Mouse (Mus musculus) CH12F3 (cell line): ENCODE measurements around the gene Scarf2.

Experiments
- in situ Hi-C: fragments of 300-500 bp; cut with MboI; formaldehyde crosslinking; loops from 2 replicates; pipeline ENCODE4 v1.14.3; 2020; ENCODE audit warnings: low sequenced_read_pairs

The Scarf2 gene

DNA sequence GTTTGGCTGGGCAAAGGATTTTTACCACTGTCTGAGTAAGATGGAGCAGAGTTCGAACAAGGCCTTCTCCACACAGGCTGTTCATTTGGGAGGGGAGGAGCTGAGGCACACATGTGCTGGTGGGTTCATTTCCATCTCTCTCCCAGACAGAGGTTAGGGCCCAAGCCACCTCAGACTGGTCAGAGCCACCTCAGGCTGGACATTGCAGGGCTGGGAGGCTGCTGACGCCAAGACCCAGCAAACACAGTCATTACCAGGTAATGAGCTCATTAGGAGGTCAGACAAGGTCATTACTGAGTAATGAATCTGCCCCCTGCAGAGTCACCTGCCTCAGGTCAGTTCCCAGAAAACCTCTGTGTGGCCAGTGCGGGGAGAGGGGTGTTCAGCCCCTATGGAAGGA lies 31.8 kb downstream of the Scarf2 start:
- in situ Hi-C loops = no loop called here

DNA sequence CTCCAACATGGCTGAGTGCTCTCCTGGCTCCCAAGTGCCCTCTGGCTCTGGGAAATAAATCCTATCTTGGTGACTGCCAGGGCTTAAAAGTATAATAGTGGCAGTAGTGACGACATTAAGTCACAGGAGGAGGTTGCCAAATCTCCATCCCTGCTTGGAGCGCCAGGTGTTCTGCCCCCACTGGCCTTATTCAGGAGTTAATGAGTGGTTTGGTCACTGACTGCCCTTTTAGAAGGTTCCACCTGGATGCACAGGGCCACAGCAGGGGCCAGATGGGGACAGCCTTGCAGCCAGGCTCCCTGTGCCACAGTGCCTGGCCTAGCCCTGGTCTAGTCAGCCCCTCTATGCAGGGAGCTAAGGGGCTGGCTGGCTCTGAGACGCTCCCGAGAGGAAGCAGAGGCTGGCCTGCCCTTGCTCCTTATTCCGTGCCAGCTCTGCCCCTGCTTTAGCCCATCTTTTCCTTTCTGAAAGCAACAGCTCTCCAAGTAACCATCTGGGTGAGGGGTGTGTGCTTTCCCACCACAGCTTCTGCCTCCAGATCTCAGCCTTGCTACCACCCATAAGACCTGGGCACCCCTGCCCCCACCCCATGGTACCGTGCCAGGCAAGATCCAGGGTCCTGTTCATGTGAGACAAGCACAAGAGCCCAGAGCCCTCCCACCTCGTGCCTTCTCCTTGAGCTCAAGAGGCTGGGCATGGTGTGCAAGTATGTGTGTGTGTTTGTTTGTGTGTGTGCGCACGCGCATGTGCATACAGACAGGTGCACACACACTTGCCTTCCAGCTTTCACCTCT lies 33.5 kb downstream of the Scarf2 start:
- in situ Hi-C loops = no loop called here

DNA sequence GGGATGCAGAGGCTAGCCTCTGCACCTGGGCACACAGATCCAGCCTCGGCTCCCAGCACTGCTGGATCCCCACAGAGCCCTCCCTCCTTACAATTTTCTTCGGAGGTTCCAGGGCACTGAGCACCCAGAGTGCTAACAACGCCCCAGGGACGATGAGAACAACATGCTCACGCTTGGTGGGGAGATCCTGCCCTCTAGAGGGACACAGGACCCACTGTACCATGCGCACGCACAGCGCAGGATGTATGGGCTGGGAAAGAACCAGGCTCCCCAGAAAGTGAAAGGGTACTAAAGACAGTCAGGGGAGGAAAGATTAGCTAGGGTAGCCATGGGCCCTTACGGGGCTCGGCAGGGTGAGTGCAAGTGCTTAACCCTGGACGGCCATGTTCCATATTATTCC lies 34.7 kb downstream of the Scarf2 start:
- in situ Hi-C loops = no loop called here

DNA sequence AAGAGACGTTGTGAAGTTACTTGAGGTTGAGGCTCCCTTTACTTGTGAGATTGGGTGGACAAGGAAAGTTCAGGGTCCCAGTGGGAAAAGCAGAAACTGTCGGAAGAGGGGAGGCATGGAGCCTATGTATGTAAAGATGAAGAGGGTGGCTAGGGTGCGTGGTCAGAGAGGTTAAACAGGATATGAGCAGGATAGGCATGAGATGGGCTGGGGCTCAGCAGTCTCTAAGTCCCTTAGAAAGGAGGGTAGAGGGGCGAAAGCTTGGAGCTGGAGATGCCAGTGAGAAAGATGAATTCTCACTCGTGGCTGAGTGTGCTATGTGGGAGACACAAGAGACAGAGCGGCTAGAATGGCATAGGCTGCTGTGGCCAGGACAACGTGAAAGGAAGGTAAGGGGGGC lies 35.7 kb downstream of the Scarf2 start, which contains the start of gene B830017H08Rik:
Gene B830017H08Rik, plus strand, starts transcription at position 301 of the 400 bp plus-strand sequence.
- in situ Hi-C loops = no loop called here

DNA sequence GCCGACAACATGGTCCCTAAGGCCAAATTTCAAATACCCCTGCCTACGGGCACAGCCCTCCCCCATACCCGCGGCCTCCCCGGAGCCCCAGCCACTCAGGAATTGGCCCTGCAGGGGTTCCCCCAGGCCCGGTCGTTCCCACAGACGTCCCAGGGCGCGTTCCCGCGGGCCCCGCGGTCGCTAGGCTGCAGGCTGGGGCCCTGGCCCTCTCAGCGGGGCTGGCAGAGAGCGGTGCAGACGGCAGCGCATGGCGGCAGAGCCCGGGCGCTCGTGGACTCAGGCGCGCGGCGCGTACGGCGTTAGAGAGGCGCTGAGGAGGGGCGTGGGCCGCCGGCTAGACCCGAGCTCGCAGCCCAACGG lies 36.2 kb downstream of the Scarf2 start:
- in situ Hi-C loops = no loop called here

DNA sequence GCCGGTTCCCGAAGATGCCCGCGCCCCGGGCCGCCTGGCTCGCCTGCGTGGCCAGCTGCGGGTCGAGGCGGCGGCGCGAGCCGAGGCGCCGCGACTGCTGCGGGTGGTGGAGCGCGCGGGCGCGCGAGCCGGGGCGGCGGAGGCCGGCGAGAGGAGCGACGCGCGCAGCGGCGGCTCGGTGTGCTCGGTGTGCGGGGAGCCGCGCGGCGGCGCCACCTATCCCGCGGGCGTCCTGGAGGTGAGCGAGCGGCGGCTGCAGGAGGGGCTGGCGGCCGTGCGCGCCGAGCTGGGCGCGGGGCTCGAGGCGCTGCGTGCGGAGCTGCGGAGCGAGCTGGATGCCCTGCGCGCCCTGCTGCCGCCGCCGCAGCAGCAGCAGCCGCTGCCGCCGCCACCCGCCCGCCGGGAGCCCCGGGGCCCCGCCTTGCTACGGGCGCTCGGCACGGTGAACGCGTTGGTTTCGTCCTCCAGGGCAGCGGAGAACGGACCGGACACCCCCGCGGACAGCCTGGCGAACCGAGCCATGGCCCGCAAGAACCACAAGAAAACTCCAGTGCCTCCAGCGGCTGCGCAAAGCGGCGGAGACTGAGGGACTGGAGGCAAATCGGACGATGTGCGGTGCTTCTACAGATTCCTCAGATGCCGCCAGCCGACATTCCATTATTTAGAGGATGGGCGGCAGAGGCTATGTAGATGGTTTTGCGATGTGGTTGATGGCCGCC lies 36.8 kb downstream of the Scarf2 start:
- in situ Hi-C loops = no loop called here

DNA sequence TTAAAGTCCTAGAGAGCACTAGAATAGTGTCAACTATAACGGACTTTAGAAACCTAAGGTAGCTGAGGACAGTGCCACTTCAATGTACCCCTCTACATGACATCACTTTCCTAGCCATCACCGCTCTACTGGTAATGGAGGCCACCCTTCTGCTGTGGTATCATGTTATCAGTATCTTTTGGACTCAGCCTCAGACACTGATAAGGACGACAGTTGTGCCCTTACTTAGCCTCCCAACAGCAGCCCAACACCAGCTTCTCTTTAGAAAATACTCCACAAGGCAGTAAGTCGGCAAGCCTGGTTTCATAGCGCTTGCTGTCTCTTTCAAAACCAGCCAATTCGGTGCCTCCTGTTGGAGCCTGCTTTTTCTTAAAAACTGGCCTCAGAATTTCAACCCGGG lies 37.5 kb downstream of the Scarf2 start:
- in situ Hi-C loops = no loop called here

DNA sequence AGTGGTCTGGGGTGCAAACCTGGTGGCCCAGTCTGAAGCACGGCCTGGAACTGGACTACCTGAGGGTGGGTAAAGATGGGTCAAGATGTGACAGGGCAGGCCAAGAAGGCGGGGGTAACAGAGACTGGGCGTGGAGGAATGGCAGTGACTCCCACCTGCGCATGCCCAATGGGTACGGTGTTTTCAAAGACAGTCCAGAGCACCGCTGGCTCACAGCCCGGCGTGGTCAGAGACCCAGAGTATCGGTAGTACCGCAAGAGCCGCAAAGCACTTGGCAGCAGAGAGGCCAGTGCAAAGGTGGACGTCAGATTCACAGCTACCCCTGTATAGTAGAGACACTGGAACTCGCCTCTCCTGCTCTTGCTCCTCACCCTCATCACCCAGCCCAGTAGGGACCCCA lies 38.4 kb downstream of the Scarf2 start:
- in situ Hi-C loops = no loop called here

DNA sequence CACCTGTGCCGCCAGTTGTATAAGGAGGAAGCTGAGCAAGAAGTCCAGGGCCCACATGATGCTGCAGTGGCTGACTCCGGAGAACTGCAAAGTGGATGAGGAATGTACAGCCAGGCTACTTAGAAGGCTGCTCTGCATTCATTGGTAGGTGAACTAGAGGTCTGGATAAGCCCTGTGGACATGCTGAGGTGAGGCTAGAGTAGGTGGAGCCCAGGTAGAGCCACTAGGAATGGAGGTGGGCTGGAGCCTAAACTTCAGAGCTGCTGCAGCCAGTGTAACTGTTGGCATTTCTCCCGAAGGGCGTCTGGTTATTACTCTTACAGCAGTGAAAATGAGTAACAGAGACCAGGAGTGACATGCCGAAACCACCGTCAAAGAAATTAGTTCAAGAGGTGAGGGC lies 41.0 kb downstream of the Scarf2 start, which contains the start of gene Car15:
Gene Car15, minus strand, starts transcription at position 314 of the 400 bp plus-strand sequence.
- in situ Hi-C loops = no loop called here

DNA sequence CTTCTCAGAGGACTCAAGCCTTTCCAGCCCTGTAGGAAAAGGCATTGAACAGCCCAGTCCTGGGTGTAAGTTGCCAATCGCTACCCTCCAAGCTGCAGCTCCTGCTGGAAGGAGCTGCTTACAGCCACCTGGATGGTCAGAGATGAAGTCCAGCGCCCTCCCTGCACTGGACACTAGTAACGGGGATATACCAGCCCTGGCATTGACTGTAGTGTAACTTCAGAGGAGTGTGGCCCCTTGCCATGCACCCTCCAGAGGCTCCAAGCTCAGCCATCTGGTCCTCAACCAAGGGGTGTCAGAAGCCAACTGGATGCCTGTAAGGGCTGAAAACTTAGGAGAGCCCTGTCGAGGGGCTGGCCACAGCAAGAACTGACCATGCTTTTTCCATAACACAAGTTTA lies 42.9 kb downstream of the Scarf2 start:
- in situ Hi-C loops = no loop called here

DNA sequence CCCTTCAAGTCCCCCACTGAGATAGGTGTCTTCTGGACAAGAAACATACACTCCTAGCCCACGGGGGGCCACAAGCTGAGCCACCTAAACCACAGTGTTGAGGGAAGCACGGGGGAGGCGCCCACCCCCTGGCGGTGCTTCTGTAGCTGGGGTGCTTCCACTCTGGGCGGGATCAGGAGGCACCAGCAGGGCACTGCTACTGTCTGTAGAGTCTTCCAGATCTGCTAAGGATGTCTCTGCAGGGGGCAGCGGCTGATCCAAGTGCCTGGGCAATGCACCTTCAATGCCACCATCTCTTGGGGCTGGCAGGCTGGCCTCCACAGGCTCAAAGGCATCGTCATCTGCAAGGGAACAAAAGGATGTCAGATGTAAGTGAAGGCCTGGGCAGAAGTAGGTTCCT lies 45.4 kb downstream of the Scarf2 start:
- in situ Hi-C loops = no loop called here

DNA sequence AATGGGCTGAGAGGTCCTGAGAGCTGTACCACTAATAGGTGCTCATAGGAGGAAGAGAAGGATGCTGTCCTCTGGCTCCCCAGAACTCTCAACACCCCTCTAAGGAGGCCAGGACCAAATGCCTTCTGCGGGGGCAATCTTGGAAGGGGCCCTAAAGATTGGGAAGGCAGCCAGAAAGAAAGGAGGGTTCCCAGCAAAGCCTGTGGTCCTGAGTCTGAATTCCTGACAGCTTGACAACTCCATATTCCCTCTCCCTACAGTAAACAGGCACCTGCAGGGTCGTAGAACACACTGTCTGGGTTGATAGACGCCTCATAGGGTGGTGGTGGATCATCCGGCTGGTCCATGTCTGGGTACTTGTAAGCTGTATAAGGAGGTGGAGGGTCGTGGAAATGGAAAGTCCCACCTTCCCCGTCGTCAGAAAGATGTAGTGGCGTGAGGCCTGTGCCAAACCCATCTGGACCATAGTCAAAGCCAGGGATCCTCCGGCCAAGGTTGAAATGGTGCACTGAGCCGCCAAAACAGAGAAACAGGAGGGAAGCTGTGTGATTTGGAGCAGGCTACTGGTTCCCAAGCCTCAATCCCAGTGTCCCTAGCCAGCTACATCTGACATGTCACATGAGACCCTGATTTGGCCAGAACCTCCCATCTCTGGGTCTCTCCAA lies 46.8 kb downstream of the Scarf2 start:
- in situ Hi-C loops = no loop called here

DNA sequence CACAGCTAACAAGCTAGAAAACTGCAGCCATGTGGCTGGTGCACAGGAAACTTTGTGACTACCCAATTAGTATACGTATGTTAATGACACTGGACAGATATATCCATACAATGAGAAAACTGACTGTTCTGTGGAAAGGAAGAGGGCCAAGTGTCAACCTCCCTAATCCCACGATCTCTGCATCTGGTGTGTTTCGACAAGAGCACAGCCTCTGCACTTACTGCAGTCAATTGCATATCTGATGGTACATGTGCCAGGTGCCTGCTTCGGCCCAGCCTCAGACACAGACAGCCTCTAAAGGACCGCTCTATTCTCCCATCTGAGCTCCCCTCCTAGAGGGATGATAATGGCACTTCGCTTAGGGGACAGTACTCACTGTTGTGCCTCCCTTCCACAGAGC lies 51.3 kb downstream of the Scarf2 start:
- in situ Hi-C loops = no loop called here

DNA sequence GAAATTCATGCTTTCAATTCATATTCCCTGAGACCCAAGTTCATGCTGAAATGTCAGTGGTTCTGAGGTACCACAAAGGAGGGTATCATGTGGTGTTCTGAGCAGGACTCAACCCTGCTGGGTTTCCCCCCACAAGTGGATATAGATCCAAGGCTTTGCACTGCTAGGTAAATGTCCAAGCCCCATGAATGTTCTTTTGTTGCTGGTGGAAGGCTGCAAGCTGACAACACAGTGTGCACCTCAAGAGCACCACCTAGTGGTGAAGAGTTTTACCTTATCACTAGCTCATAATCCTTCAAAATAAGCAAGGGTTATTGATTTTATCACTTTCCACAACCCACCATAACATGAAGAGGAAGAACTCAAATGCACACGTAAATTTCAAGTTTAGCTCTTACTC lies 51.8 kb downstream of the Scarf2 start:
- in situ Hi-C loops = no loop called here

DNA sequence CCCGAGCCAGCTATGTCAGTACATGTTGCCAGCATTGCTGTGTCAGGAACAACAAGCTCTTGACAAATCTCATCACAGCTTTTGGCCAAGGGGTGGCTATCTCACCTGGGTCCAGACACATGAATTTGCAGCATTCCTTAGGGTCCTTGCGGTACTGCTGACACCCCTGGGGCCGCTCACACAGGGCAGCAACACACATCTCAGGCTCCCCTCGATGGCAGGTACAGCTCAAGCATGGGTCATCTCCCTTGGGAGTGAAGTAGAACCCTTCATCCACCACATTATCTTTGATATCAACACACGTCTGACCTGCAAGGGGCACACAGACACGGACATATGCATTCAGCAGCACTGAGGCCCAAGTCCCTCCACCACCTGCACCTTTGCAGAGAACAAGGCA lies 52.4 kb downstream of the Scarf2 start:
- in situ Hi-C loops = no loop called here

DNA sequence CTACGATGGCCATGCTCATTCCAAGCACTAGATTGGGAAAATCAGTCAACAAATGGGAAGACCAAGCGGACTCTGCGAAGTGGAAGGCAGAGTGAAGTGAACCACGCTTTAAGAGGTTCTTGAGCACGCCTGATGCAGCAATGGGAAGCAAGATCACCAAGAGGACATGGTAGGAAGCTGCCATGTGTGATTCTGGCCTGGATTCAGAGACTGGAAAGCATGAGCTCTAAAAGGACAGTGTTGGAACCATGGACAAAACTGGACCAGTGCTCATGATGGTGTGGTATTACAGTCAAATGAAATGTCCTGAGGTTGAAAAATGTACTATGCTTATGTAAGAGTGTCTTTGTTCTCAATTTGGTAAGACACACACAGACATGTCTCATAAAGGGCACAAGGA lies 54.2 kb downstream of the Scarf2 start:
- in situ Hi-C loops = no loop called here

DNA sequence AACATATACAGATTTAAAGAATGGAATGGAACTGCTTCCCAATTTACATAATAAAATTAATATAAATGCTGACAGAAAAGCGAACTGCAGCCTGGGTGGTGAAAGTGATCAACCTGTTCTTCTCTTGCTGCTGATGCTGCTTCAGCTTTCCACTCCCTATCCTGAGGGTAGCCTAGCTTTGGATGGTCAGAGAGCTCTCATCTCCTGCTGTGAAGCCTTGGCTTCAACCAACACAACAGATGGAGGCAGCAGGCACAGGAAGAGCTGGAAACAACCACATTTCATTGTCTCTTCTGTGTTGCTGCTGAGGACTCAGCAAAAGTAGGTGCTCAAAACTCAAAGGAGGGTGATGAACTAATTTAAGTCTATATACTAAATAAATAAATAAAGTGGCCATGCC lies 54.8 kb downstream of the Scarf2 start:
- in situ Hi-C loops = no loop called here

DNA sequence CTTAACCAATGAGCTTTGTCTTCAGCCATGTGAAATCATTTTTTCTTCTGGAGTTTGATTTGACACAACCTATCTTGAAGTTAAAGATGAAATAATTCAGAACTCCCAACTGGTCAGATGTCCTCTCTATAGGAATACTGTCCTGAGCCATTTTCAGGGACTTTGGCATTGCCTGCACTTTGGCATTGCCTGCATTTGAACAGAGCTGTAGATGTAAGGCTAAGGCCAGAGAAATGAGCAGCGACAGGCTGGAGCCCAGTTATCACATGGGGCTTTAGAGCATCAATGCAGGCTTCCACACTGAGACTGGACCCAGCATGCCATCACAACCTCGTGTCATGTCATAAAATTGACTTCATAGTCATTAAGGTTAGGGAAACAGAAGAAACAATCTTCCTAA lies 56.2 kb downstream of the Scarf2 start:
- in situ Hi-C loops = no loop called here

DNA sequence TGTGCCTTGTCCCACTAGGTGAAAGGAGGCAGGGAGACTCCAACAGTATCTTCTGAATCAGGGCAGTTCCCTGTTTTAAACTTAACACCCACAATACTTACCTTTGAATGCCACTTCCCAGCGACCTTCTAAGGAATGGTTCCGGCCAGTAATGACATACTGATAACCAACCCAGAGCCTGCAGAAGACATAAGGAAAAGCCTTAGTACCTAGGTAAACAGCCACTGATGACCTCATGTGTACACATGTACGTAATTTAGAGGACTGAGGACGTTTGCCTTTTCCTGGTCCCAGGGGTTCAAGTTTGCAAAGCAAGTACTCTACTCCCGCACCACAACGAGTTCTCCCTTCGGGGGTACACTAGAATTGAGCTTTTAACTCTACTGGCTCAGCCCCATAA lies 60.1 kb downstream of the Scarf2 start:
- in situ Hi-C loops = no loop called here
